Mouse (Mus musculus): ENCODE results near the gene Gpr153. TPM values are rescaled to one million over a fixed set of nuclear protein-coding genes. Genes with fewer than 3 reads are reported as not detected.

Gpr153 gene
- polyA plus RNA-seq, 1 experiment from 2014 or later: 21.1 TPM

DNA sequence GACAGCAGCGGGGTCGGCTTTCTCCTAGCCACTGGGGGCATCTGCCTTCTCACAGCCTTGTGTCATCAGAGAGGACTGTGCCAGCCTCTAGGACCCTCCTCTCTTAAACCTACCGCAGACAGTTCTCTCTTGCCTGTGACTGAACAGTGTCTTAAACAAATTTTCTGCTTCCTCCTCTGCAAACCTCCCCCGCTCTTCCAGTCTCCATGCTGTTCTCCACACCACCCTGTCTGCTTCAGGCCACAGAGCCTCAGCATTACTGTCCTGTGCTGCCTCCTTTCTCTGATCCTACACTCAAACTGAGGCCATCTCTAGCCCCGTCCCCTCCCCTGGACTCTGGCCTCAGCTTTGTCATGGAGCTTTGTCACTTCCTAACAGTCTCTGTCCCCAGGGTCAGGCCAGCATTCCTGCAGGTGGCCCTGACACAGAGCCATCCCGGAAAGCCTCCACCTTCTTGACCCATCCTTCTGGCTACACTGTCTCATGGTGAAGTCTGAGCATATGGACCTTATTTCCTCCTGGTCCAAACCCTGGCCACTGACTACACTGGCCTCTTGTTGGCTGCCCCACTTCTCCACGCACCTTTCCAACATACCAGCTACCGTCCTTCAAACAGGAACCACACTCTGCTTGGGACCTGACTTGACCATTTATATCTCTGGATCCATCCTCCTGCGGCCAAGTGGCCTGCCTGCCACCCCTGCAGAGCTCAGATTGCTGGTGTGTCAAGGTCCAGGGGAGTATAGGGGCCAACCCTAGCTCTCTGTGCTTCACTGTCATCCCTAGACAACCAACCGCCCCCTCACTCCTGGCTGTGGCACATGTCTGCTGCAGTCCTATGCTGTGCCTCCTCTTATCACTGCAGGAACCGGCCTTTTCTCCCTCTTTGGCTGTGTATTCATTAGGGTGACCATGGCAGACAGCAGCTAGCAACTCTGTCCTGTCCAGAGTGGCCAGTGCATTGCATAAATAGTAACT, 29.2 kb upstream of the Gpr153 start:
- CTCF ChIA-PET: interaction anchor here (0.8 kb wide), 1 partner anchor 8 kb away, joined by 3 read pairs; no protein-coding TSS in a partner anchor
- DNase-seq (ENCODE audit: low read depth, low spot score) (no peak), ATAC-seq (no peak)
- TF ChIP-seq CTCF (IDR thresholded peaks at IDR 0.05): no peak
- H3K27me3 ChIP-seq: no peaks in the 10 kb centered on the region
- POLR2A ChIA-PET: no interaction called here
- in situ Hi-C loops (cut with MboI; ENCODE audit: low pct_unique_long_range_greater_than_20kb): no loop called here

DNA sequence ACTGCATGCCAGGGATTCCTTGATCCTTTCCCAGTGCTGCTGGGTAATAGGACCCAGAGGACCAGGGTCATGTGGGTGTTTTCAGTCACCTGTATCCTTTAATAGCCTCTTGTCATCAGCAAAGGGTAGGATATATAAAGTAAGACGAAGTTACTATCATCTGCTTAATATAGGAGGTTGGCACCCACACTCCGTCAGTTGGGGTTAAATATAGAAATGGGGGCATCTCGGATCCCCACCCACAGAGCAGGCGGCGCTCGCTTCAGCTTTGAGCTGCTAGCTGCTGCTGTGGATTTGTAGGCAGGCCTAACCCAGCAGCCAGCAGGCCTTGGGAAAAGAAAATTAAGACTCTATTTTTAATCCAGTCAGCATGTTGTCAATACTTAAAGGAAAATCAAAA, 28.0 kb upstream of the Gpr153 start:
- DNase-seq (ENCODE audit: low read depth, low spot score): no peak
- H3K27me3 ChIP-seq: no peaks in the 10 kb centered on the region
- ChIA-PET POLR2A (no interaction called here), CTCF (no interaction called here)
- in situ Hi-C loops (cut with MboI; ENCODE audit: low pct_unique_long_range_greater_than_20kb): no loop called here
- ATAC-seq: no peak
- no peak for TF ChIP-seq CTCF (IDR thresholded peaks at IDR 0.05)

GRCm38 (mm10) chr4:152247195-152247594, 26.8 kb upstream of the Gpr153 start:
- ATAC-seq (no peak), DNase-seq (ENCODE audit: low read depth, low spot score) (no peak)
- in situ Hi-C loops (cut with MboI; ENCODE audit: low pct_unique_long_range_greater_than_20kb): no loop called here
- ChIA-PET CTCF (interaction anchor here (1.3 kb wide), 1 partner anchor 9 kb away, joined by 3 read pairs; no protein-coding TSS in a partner anchor), POLR2A (interaction anchor here (0.6 kb wide), 1 partner anchor 68 kb away, joined by 3 read pairs; no protein-coding TSS in a partner anchor)
- H3K27me3 ChIP-seq: no peaks in the 10 kb centered on the region
- no peak for TF ChIP-seq CTCF (IDR thresholded peaks at IDR 0.05)

GRCm38 (mm10) chr4:152250615-152251014, 23.4 kb upstream of the Gpr153 start:
- POLR2A ChIA-PET: no interaction called here
- H3K27me3 ChIP-seq: no peaks in the 10 kb centered on the region
- in situ Hi-C loops (cut with MboI; ENCODE audit: low pct_unique_long_range_greater_than_20kb): no loop called here
- CTCF ChIA-PET: no interaction called here
- ATAC-seq (no peak), DNase-seq (ENCODE audit: low read depth, low spot score) (no peak)
- TF ChIP-seq CTCF (IDR thresholded peaks at IDR 0.05): no peak

GRCm38 (mm10) chr4:152253183-152253759, 20.8 kb upstream of the Gpr153 start:
- DNase-seq (ENCODE audit: low read depth, low spot score): no peak
- in situ Hi-C loops (cut with MboI; ENCODE audit: low pct_unique_long_range_greater_than_20kb): no loop called here
- CTCF ChIA-PET: no interaction called here
- no peaks in the 10 kb centered on the region for H3K27me3 ChIP-seq
- TF ChIP-seq CTCF (IDR thresholded peaks at IDR 0.05): no peak
- POLR2A ChIA-PET: no interaction called here
- ATAC-seq: no peak

DNA sequence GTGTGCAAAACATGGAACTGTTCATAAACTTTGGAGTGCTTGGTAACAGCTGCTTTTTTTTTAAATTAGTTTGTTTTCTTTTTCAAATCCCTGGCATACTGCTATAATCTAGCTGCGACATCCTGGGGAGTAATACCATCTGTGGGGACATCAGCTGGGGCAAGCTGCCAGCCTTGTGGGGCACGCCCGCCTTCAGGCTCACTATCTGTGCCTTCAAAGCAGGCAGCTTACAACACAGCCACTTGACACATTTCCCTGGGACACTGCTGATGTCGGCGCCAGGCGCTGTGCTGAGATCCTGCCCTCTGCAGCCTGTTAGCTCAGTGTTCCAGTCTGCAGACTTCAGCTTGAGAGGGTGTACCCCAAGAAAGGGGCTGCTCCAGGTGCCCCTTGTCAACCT, 17.0 kb upstream of the Gpr153 start:
- in situ Hi-C loops (cut with MboI; ENCODE audit: low pct_unique_long_range_greater_than_20kb): no loop called here
- DNase-seq (ENCODE audit: low read depth, low spot score) (no peak), ATAC-seq (no peak)
- ChIA-PET POLR2A (interaction anchor here (1.0 kb wide), 1 partner anchor 16 kb away, joined by 3 read pairs; the partner anchor contains the start of gene Gpr153), CTCF (interaction anchor here (1.3 kb wide), 1 partner anchor 10 kb away, joined by 3 read pairs; no protein-coding TSS in a partner anchor)
- no peaks in the 10 kb centered on the region for H3K27me3 ChIP-seq
- no peak for TF ChIP-seq CTCF (IDR thresholded peaks at IDR 0.05)

- ATAC-seq: no peak
- POLR2A ChIA-PET: no interaction called here
- in situ Hi-C loops (cut with MboI; ENCODE audit: low pct_unique_long_range_greater_than_20kb): no loop called here
- no peak for DNase-seq (ENCODE audit: low read depth, low spot score)
- CTCF ChIA-PET: no interaction called here
- H3K27me3 ChIP-seq: no peaks in the 10 kb centered on the region
- TF ChIP-seq CTCF (IDR thresholded peaks at IDR 0.05): no peak
These were observed 13.6 kb upstream of the Gpr153 start for GRCm38 (mm10) chr4:152260451-152260850.

GRCm38 (mm10) chr4:152262187-152262586, 11.8 kb upstream of the Gpr153 start:
- DNase-seq (ENCODE audit: low read depth, low spot score): no peak
- CTCF ChIA-PET: interaction anchor here (0.8 to 2.9 kb wide), 4 partner anchors 11 to 172 kb away, joined by 3 to 11 read pairs (median 4); no protein-coding TSS in a partner anchor
- in situ Hi-C loops (cut with MboI; ENCODE audit: low pct_unique_long_range_greater_than_20kb): no loop called here
- POLR2A ChIA-PET: no interaction called here
- no peak for ATAC-seq
- TF ChIP-seq CTCF (IDR thresholded peaks at IDR 0.05): no peak
- H3K27me3 ChIP-seq: no peaks in the 10 kb centered on the region

GRCm38 (mm10) chr4:152263089-152263488, 10.9 kb upstream of the Gpr153 start:
- TF ChIP-seq CTCF (IDR thresholded peaks at IDR 0.05): no peak
- POLR2A ChIA-PET: no interaction called here
- ATAC-seq (no peak), DNase-seq (ENCODE audit: low read depth, low spot score) (no peak)
- CTCF ChIA-PET: interaction anchor here (1.8 to 2.9 kb wide), 2 partner anchors 10 to 171 kb away, joined by 3 to 11 read pairs; no protein-coding TSS in a partner anchor
- in situ Hi-C loops (cut with MboI; ENCODE audit: low pct_unique_long_range_greater_than_20kb): no loop called here
- no peaks in the 10 kb centered on the region for H3K27me3 ChIP-seq

DNA sequence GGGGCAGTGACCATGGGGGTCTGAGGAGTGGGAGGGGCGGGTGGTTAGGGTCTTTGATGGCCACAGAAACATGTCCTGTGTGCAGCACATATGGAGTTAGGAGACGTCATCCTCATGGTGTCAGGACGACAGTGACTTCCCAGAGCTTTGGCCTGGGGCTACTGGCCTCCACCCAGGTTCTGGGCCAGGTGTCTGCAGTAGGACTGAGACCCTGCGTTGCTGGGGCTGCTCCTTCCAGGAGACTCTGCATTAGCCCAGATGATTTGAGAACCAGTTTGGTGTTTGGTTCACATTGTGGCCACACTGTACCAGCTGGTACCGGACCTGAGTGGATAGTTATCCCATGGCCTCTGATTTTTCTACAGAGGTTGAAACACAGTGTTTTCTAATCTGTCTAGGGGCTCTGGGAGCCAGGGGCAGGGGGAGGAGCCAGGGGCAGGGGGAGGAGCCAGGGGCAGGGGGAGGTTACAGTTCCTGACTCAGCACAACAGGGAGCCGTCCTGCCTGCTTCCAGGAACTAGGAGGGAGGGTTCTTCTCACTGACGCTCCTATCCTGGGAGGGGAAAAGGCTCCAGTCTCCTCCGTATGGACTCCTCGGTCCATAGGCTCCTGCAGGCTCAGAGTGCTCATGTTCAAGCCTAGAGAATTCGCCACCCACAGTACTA, 10.4 kb upstream of the Gpr153 start:
- ATAC-seq: no peak
- CTCF ChIA-PET: interaction anchor here (1.1 to 2.9 kb wide), 3 partner anchors 9 to 171 kb away, joined by 3 to 11 read pairs (median 4); no protein-coding TSS in a partner anchor

More for the DNA sequence above, 10.4 kb upstream of the Gpr153 start:
- DNase-seq (ENCODE audit: low read depth, low spot score): no peak
- TF ChIP-seq CTCF (IDR thresholded peaks at IDR 0.05): no peak
- H3K27me3 ChIP-seq: no peaks in the 10 kb centered on the region
- in situ Hi-C loops (cut with MboI; ENCODE audit: low pct_unique_long_range_greater_than_20kb): no loop called here
- POLR2A ChIA-PET: no interaction called here

Data from Patski (cell line).